Mouse (Mus musculus) spleen, adult 2 months (tissue): Measurements from ENCODE around the gene Mpp4.

Experiments used
- CTCF ChIP-seq: fragments of 200-500 bp; IDR thresholded peaks from 2 replicates; pipeline ENCODE4 v1.5.1; 2011; ENCODE audit warnings: mild to moderate bottlenecking, inconsistent platforms; ENCODE audit not compliant: insufficient read depth, insufficient read length, insufficient replicate concordance; ENCODE audit errors: extremely low read depth
- POLR2A ChIP-seq: fragments of 200-500 bp; IDR thresholded peaks from 2 replicates; pipeline ENCODE4 v1.6.1; 2011; ENCODE audit warnings: low read depth, low read length, inconsistent platforms

- TF ChIP-seq CTCF: no peak
- TF ChIP-seq POLR2A: no peak
Measured at GRCm38 (mm10) chr1:59161396-59161795, 1.8 kb downstream of the Mpp4 start.
